Mouse (Mus musculus): ENCODE measurements at regions not wholly inside any gene's neighbourhood (a gene's known extent, or its start where the extent isn't known, plus 50 kb on each side); places are given as distances from the start of the nearest gene placed in this dataset.

DNA sequence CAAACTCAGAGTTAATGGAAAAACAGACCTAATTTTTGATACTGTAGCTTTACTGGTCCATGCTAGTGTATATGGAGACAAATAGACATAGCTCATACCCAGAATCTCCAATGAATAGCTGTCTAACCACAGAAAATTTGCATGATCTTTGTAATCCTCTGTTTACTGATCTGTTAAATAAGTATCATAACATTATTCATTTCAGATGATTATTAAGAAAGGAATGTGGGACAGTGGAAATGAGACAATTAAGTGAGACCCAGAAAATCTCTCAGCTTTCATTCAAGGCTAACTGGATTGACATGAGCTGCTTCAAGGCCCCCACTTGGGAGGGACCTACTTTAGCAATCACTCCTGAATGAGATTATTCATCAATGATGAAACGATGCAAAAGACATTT, 1463.5 kb upstream of the Gm8797 start:
- TF ChIP-seq NELFE (IDR thresholded peaks at IDR 0.05; ENCODE audit: low read depth, low read length) (no peak), JUND (IDR thresholded peaks at IDR 0.05; ENCODE audit: low read depth, low read length) (no peak), RAD21 (IDR thresholded peaks at IDR 0.05; ENCODE audit: low read depth, low read length) (no peak), CHD2 (IDR thresholded peaks at IDR 0.05; ENCODE audit: low read length) (no peak), CTCF (IDR thresholded peaks at IDR 0.05 in 2 of 3, conservative IDR thresholded peaks at IDR 0.05 in 1 of 3; ENCODE audit: control insufficient read depth in 1 of 3, insufficient read depth in 1 of 3, low read depth in 2 of 3, low read length in 3 of 3, poor library complexity in 1 of 3, severe bottlenecking in 1 of 3) (no peak), SIN3A (IDR thresholded peaks at IDR 0.05; ENCODE audit: low read length) (no peak), POLR2AphosphoS2 (IDR thresholded peaks at IDR 0.05; ENCODE audit: low read length) (no peak), UBTF (IDR thresholded peaks at IDR 0.05; ENCODE audit: borderline replicate concordance, insufficient read depth, low read depth, low read length) (no peak), GATA1 (IDR thresholded peaks at IDR 0.05; ENCODE audit: low read depth, low read length) (no peak), POLR2A (IDR thresholded peaks at IDR 0.05; ENCODE audit: control insufficient read depth in 1 of 2, insufficient read depth in 1 of 2, low read depth in 1 of 2, low read length in 2 of 2, poor library complexity in 1 of 2) (no peak), TCF12 (IDR thresholded peaks at IDR 0.05; ENCODE audit: low read depth, low read length) (no peak), MYB (IDR thresholded peaks at IDR 0.05; ENCODE audit: low read depth, low read length) (no peak), ZC3H11A (IDR thresholded peaks at IDR 0.05; ENCODE audit: low read depth, low read length) (no peak)

Measured in MEL (cell line).